Mouse (Mus musculus) cerebellum, adult 11-12 months (tissue): ENCODE measurements at regions not wholly inside any gene's neighbourhood (a gene's known extent, or its start where the extent isn't known, plus 50 kb on each side); places are given as distances from the start of the nearest gene placed in this dataset.

Experiments
- DNase-seq: peaks from one replicate; pipeline ENCODE4 v3.0.0; 2022

- DNase-seq, result no peak
These were observed 61.0 kb upstream of the Tnfsf11 start for GRCm38 (mm10) chr14:78368881-78369280.

- DNase-seq, result no peak
These were observed 57.0 kb upstream of the Tnfsf11 start for GRCm38 (mm10) chr14:78364822-78365221.

GRCm38 (mm10) chr14:78363123-78363522 is 55.3 kb upstream of the Tnfsf11 start:
- DNase-seq, result no peak
